Mouse (Mus musculus) megakaryocyte, adult 5-6 weeks (primary cell): ENCODE measurements around the gene Rdm1. TPM values are rescaled to one million over a fixed set of nuclear protein-coding genes. Genes with fewer than 3 reads are reported as not detected.

Source experiments
- ATAC-seq: 2 replicates; pipeline ENCODE4 v1.8.0; 2016; ENCODE audit warnings: mild to moderate bottlenecking, inconsistent platforms; ENCODE audit not compliant: poor library complexity, severe bottlenecking
- total RNA-seq, 2 experiments: library from RNA; stranded (forward) in 1 of 2; stranded (reverse) in 1 of 2; fragments of 153-499, 151-499 nt in 1 of 2; fragments of 221-1000, 200-1000 nt in 1 of 2; gene quantifications; 2 replicates each; pipeline versions ENCODE4 v1.2.3 to v1.2.4; 2015 to 2017

The Rdm1 gene
- total RNA-seq, 2 experiments from 2014 or later = 22.6 to 23.1 TPM

DNA sequence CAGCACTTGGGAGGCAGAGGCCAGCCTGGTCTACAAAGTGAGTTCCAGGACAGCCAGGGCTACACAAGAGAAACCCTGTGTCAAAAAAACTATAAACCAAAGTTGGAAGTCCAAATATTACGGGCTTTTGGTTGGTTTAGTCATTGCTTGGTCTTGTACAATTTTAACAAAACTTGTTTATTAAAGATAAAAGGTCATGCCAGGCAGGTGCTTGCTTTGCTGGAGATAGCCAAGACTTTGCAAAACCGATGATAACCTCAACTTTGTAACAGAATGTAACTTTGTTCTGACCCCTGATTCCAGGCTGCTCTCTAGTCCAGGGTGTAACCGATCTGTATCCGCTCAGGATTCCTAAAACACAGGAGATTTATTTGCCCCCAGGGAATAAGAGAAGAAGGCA lies 29.4 kb downstream of the Rdm1 start:
- ATAC-seq = no peak

DNA sequence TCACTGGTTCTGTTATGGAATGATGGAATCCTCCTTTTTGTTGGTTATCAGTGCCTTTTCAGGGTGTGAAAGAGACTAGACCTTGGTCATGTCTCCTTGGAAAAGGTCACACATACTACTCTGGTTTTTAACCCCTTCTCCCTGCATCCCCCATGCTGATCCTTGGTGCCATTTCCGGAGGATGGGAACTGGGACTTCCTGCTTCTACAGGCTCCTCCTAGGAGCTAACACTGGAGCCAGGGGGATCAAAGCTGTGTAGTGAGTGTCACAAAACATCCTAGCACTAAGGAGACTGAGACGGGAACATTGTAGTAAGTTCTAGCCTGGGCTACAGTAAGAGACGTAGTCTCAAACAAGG lies 30.5 kb downstream of the Rdm1 start:
- no peak for ATAC-seq

DNA sequence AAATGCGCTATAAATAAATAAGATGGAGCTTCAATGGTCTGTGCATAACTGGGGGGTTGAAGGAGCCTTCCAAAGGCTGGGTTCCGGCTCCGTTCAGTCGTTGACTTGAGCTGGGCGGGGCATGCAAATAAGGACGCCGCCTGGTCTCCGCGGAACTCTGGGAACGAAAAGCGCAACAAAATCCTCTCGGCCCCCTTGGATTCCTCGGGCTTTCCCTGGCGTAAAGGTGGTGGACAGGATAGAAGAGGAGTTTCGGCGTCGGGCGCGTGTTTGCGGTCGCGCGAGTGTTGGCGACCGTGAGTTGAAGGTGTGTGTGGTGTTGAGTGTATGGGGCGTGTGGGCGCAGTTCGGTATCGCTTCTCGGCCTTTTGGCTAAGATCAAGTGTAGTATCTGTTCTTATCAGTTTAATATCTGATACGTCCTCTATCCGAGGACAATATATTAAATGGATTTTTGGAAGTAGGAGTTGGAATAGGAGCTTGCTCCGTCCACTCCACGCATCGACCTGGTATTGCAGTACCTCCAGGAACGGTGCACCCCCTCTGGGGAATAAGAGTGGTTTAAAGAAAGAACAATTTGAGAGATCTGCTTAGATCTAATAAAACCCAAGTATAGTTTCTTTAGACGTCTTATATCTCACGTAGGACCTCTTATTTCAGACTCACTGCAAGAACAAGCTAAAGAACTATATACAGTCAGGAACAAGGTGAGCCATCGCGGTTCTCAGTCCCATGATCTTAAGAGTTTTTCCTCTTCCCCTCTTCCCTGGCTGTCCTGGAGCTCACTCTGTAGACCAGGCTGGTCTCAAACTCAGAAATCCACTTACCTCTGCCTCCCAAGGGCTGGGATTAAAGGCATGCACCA lies 31.1 kb downstream of the Rdm1 start:
- ATAC-seq = peak; percentile 79

DNA sequence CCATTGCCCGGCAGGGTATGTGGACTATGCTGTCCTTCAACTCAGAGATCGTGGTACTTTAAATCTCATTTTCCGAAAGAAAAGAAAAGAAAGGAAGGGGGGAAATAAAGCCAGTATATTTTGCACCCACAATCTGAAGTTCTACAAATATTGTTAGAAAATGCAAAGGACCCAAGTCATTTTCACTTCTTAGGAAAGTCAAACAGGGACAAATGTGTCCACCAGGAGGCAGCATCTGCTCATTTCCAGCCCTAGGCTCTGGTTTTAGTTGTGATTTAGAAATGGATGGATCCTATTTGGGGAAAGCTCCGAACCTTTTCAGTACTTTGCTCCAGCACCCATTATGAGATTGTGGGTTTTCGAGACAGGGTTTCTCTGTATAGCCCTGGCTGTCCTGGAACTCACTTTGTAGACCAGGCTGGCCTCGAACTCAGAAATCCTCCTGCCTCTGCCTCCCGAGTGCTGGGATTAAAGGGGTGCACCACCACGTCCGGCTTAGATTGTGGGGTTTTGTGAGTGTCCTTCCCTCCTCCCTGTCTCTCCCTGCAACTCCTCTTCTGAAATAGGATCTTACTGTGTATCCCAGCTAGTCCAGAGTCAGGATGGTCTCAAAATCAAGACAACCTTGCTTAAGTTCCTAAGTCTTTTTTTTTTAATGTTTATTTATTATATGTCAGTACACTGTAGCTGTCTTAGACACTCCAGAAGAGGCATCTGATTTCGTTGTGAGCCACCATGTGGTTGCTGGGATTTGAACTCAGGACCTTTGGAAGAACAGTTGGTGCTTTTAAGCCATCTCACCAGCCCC lies 32.0 kb downstream of the Rdm1 start:
- peak; percentile 61 for ATAC-seq

DNA sequence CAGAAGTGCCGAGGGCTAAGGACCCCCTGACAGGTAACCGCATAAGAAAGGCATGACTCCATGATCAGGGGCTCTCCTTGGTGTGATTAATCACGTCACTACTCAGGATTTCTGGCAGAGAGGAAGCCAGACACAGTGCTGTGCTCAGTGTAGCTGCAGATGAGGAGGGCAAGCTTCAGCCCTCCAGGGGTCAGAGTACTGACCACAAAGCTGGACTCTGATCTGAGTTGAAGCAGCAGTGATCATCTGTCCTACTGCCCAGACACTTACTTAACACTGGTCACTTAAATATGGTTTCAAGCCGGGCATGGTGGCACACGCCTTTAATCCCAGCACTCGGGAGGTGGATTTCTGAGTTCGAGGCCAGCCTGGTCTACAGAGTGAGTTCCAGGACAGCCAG lies 34.2 kb downstream of the Rdm1 start:
- ATAC-seq = no peak

DNA sequence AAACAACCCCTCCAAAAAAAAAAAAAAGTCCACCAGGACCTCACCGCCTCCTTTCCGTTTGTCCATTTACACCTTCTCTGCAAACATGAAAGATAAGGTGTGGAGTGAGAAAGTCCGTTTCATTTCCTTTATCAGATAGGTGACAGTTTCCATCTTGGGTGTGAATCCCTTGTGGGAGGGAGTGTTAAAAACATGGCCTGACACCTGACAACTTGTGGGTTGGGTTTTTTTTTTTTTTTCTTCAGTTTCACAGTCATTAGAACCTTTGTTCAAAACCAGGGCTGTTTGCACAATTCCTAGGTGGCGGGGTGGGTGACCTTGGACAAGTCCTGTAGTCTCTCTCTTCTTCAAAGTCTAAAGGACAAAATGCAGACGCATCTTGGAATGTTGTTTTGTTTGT lies 34.8 kb downstream of the Rdm1 start:
- ATAC-seq = no peak

DNA sequence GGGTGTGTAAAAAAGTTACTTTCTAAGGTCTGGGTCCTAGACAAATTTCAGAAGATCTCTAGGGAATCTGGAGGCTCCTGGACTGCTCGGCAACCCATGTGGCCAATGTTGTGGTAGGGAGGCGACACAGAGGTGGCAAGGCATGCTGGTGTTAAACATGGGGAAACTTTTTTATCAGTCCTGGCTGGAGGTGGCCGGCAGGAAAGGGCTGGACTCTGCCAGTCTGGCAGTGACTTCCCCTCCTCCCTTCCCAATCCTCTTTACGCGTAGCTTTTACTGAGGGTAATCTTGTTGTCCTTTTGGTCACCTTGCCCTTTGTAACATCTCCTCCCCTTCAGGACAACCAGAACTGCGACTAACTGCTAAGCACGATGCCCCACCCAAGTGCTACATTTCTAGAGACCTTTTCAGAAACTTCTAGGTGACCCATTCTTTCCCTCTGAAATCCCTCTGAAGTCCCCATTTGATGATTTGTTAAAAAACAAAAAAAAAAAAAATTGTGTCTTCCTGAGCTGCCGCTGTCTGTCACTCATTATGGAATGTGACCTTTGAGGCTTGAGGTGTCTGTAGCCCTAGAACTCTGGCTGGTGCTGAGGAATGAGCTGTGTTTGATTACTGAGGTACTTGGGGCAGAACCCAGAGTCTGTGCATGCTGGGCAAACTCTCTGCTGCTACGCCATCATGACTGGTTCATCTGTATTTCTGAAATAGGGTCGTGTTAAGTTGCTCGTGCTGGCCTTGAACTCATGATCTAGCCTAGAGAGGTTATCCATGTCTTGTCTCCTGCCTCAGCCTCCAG lies 36.4 kb downstream of the Rdm1 start:
- ATAC-seq = no peak

DNA sequence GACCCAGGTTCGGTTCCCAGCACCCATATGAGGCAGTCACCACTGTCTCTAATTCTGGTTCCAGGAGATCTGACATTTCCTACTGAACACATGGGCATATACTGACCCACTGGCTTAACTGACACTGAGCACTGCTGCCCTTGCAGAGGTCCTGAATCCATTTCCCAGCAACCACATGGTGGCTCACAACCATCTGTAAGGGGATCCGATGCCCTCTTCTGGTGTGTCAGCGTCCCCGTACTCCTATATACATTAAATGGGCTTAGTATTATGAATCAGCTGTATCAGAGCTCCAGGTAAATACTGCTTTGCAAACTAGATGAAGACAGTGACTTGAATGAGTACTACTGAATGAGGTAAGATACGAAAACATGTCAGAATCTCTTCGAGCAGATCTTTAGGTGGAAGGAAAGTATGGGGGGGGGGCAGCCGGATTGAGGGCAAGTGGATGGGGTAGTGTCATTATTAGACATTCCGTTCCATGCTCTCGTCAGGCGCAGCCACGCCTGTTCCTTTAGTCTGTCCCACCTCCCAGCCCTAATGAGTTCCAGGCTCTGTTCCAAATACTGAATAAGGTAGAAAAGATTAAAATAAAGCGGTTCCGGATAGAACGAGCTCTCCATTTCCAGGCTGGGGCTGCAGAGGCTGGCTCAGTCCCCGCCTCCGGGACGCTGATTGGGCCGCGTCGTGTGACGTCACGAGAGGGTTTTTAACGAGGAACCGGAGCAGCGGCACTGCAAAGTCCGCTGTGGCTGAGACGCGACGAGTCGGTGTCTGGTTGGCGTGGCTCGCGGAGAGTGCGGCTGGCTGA lies 38.0 kb downstream of the Rdm1 start, which contains the start of gene Arl4d:
Gene Arl4d, plus strand, starts transcription at position 717 of the 811 bp plus-strand sequence.
- ATAC-seq = peak; percentile 96

DNA sequence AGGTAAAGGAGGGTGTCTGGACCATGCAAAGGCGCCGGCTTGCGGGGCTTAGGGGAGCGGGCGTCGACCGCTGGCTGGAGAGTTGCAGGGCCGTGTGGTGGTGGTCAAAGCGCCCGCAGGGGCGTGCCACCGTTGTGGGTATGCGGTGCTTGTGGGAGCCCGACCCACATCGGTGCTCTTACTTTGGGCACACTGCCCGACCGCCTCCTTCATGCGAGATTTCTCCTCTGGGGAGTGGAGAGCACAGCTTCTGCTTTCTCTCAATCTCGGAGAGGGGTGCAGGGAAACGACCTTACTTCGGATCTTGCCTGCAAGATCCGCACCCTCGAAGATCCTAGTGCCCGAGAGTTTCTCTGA lies 38.6 kb downstream of the Rdm1 start:
- ATAC-seq = no peak; the same call in none of the 2 replicates

DNA sequence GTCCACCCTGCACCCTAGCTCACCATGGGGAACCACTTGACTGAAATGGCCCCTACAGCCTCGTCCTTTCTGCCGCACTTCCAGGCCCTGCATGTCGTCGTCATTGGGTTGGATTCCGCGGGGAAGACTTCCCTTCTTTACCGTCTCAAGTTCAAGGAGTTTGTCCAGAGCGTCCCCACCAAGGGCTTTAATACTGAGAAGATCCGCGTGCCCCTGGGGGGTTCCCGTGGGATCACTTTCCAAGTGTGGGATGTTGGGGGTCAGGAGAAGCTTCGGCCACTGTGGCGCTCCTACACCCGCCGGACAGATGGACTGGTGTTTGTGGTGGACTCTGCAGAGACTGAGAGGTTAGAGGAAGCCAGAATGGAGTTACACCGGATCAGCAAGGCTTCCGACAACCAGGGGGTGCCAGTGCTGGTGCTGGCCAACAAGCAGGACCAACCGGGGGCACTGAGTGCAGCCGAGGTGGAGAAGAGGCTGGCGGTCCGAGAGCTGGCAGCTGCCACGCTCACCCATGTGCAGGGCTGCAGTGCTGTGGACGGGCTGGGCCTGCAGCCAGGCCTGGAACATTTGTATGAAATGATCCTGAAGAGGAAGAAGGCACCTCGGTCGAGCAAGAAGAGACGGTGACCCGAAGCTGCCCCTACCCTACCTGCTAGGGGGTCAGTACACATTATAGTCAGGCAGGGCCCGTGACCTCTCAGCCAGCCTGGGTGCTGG lies 39.8 kb downstream of the Rdm1 start:
- ATAC-seq = no peak

DNA sequence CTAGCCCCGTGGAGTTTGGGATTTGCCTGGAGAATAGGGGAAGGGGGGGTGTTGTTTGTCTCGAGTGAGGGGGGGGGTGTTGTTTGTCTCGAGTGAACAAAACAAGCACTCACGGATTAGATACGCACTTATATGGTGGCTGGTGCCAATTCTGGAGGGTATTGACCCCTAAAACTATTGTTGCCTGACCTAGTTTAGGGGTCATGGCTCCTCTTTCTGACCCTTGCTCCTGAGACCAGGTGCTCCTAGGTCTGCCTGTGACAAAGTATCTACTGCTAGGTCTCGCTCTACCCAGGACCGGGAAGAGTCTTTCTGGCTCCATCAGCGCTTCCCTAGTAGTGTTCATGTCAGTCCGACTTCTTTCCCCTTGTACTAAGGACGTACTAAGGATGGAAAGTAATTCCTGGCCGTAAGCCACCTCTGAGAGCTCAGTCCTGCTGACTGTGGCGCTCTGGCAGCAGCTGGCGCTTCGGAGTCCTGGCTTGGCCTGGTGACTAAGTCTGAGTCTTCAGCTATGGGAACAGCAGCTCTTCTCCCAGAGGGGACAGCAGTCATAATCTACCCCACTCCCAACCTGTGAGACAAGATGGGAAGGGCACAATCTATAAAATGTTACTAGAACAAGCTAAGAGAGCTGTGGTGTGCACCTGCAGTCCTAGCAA lies 41.0 kb downstream of the Rdm1 start:
- no peak for ATAC-seq

DNA sequence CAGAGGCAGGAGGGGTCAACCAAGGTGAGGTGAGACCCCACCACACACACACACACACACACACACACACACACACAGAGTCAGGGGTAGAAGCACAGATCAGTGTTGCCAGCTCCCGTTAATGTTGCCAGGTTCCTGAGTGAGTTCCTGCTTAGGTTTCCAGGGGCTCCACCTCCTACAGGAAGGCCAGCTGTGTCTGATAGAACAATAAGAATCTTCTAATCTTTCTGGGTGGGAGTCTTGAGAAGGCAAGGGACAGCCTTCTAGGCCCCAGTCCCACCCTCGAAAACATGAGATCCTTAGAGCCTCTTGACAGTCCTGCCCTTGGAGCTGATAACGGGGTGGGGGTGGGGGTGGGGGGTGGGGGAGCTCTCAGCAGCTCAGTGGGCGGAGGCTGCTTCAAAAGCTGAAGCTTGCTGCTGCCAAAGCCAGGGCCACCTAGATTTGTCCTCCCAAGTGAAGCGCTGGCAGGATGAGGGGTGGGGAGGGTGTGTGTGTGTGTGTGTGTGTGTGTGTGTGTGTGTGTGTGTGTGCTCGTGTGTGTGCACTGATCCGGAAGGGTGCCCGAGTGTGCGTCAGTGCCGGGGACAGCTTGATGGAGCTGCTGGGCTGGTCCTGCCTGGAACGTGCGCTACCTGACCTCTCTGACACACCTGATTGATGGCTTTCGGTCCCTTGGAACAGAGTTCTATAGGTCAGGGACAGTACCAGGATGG lies 41.7 kb downstream of the Rdm1 start:
- no peak for ATAC-seq

DNA sequence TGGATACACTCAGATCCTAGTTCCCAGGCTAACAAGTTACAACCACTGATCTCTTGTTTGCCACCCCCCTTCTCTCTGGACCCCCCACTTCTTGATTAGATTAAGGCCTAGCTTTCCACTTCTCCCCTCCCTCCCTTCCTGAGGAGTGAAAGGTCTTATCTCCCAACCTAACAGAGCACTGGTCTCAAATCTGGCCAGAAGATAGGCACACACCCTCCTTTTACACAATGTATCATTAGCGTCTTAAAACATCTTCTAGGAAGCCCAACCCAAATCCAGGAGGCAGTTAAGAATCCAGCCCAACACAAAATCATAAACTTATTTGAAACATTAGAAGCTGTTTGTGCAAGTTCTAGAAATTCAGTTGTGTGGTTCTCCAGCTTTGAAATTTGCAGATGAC lies 43.3 kb downstream of the Rdm1 start:
- ATAC-seq = no peak

DNA sequence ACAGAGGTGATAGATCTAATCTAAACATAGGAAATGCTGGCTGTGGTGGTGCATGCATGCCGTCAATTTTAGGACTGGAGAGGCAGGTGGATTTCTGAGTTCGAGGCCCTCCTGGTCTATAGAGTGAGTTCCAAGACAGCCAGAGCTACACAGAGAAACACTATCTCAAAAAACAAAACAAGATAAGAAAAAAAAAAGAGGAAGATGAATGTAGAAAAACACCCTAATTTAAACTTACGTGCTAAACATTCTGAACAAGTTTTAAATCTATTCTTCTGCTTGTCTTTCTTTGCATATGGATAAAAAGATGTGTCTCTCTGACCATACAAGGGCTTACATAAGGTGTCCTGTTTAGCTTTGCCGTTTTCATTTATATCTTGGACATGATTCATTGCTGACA lies 44.3 kb downstream of the Rdm1 start:
- ATAC-seq = no peak

DNA sequence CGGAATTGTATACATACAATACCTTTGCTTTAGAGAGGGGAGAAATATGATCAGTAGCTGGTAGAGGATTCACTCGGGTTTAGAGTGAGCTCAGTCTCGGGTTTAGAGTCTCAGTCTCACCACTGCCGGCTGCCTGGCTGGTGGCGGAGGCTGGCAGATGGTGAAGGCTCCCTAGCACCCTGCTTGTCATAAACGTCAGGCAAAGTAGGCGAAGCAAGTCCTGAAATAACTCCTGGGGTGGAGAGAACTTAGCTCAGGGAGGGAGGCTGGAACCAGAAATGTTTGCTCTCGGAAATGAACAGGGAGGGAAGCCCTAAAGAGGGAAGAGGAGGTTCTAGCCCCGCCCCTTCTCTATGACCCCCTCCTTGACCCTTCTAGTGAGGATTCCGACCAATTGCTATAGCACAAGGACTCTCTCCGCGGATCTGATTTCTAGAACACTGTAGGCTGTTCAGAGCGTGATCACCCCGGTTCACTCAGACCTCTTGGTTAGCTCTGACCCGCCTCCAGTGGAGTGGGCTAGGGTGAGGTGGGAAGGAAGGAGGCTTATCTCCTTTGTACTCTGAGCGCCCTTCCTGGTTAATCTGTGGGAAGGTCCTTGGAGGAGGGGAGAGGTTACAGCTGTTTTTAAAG lies 46.1 kb downstream of the Rdm1 start:
- no peak for ATAC-seq

DNA sequence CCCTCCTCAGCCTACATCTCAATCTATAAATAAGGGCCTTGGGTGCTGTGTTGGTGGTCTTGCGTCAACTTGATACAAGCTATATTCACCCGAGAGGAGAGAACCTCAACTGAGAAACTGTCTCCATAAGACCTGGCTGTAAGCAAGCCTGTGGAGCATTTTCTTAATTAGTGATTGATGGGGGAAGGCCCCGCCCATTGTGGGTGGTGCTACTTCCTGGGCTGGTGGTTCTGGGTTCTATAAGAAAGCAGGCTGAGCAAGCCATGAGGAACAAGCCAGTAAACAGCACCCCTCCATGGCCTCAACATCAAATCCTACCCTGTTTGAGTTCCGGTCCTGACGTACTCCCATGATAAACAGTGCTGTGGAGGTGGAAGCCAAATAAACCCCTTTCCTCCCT lies 47.1 kb downstream of the Rdm1 start:
- no peak for ATAC-seq

DNA sequence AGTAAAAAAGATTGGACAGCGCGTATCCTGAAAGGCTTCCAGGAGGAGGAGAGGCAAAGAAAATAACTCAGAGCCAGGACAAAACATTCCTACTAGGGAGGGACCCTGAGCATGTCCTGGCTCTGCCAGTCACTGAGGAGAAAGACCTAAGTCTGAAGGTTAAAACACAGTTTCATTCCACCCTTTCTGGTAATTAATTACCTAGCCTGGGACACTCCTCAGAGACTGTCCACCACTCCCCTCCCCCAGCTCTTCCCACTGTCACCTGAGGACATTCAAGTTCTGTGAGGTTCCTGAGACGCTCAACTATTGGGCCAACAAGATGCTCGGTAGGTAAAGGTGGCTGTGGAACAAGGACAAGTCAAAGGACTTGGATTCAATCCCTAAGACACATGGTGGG lies 48.4 kb downstream of the Rdm1 start:
- ATAC-seq = no peak

DNA sequence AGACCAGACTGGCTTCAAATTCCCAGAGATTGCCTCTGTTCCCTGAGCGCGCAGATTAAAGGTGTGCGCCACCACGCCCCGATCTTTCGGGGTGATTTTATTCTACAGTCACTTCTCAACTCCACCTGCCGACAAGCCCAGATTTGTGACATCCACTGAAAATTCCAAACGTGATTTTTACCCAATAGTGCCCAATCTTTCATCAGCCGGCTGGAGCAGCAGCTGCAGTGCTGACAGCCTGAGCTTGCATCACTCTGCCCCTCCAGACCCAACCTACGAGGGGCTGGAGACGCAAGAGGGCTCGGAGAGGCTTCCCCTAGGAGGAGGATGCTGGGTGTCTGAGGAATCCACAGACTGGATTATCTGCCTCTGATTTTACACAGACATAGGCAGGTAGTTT lies 50.7 kb downstream of the Rdm1 start:
- ATAC-seq = no peak
